Mouse (Mus musculus) urinary bladder, adult 2 months (tissue): ENCODE measurements around the gene Ces4a. TPM values are rescaled to one million over a fixed set of nuclear protein-coding genes. Genes with fewer than 3 reads are reported as not detected.
"Not testable (repeated sequence)": the region's sequence is repeated elsewhere in the genome, so short reads cannot be mapped to it uniquely, and the experiment has no call there.

ENCODE experiments used
- DNase-seq: peaks from one replicate; pipeline ENCODE4 v3.0.0; 2022; ENCODE audit warnings: low spot score
- polyA plus RNA-seq: library from polyadenylated mRNA; depleted of rRNA; stranded (reverse); fragments of >200 nt; gene quantifications from 2 replicates; pipeline ENCODE4 v1.2.3, GENCODE M21; 2012; rRNA removed

The Ces4a gene
- polyA plus RNA-seq, 1 experiment = not detected

- no peak for DNase-seq
Observed at GRCm38 (mm10) chr8:105170041-105170380, 38.4 kb downstream of the Ces4a start.

DNA sequence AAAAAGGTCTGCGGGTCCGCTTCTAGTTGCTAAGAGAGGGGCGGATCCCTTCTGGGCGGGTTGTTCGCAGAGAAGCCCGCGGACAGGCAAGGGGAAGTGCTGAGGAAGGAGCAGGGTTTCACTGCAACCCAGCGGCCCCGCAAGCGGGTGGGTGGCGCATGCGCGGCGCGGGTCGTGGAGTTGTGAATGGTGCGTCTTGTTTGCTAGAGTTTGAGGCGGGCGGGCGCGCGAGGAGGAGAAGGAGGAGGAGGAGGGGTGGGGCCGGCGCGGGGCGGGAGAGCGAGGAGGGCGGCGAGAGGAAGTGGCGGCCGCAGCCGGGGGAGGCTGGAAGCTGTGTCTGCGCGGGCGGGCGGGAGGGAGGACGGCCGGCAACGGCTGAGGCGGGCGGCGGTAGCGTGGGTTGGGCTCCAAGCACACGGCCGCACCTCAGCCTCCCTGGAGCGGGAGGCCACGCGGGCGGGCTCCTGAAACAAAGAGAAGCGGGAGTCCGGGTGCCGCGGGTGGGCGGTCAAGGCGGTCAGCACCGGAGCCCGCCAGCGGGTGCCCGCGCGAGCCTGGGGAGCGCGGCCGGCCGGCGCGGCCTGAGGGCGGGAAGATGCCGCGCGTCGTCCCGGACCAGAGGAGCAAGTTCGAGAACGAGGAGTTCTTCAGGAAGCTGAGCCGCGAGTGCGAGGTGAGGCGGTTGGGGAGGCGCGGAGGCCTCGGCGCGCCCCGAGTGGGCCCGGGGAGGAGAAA is 38.9 kb downstream of the Ces4a start, which contains the start of gene Cbfb:
Gene Cbfb (plus strand): TSS at position 294 of the 735 bp plus-strand sequence.
- peak; percentile 91 for DNase-seq

DNA sequence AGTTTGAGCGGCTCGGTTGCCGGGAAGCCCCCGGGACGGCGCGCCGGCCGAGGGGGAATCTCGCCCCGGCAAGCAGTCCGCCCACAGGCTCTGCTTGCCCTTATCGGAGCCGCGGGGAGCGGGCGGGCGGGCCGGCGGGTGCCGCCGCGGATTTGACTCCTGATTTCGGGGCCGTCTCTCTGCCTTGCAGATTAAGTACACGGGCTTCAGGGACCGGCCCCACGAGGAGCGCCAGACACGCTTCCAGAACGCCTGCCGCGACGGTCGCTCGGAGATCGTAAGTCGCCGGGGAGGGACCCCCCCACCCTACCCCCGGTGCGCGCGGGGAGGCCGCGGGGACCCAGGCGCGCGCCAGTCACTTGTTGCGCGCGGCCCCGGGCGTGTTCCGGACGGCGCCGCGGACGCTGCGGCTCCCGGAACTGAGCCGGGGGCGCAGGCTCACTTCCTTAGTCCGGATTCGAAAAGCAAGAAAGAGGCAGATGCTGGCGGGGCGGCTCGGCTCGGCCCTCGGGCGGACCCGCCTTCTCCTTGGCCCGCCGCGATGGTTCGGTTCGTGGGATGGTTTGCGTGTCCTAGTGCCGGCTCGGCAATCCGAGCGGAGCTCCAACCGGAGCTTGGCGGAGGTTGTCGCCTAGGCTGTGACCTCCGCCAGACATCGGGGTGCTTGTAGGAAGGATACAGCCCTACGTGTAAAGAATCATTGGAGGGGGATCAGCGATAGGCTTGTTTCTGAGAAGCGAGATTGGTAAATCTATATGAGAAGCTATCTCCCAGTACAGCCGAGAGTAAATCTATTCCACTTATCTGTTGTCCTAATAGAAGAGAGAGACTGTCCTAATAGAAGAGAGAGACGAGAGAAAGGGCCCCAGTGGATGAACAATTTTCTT is 39.8 kb downstream of the Ces4a start:
- DNase-seq = peak; percentile 62

DNA sequence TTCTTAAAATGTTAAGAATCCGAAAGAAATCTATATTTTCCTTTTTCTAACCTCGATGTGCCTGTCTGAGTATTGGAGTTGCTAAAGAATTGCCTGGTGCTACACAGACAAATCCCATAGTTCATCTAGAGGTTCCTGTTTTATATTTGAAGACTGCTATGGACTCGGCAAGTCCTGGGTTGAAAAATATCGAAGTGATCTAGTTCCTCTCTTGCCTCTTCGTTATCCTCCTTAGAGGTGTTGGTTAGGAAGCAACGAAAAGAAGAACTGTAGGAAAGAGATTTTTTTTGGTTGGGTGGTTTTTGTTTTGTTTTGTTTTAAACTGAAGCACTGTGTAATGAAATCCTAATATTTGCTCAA is 40.4 kb downstream of the Ces4a start:
- DNase-seq = no peak

GRCm38 (mm10) chr8:105175287-105175686 is 43.7 kb downstream of the Ces4a start:
- DNase-seq = not testable (repeated sequence)

GRCm38 (mm10) chr8:105178211-105178800 is 46.7 kb downstream of the Ces4a start:
- DNase-seq = no peak

DNA sequence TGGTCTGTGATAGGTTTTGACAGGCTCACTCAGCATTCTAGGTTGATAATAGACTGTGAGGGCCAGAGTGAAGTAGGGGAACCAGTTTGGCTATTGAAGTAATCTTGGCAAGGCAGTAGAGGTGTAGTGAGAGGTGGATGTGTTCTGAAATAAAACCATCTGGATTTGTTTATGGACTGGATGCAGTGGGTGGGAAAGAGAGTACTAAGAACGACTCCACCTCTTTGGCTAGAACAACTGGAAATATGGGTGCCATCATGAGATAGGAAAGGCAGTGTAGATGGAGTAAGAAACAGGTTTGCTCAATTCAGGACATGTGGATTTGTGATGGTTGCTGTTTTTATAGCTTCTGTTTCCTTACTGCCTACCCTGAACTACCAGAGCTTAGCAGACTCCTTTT is 50.6 kb downstream of the Ces4a start:
- no peak for DNase-seq

DNA sequence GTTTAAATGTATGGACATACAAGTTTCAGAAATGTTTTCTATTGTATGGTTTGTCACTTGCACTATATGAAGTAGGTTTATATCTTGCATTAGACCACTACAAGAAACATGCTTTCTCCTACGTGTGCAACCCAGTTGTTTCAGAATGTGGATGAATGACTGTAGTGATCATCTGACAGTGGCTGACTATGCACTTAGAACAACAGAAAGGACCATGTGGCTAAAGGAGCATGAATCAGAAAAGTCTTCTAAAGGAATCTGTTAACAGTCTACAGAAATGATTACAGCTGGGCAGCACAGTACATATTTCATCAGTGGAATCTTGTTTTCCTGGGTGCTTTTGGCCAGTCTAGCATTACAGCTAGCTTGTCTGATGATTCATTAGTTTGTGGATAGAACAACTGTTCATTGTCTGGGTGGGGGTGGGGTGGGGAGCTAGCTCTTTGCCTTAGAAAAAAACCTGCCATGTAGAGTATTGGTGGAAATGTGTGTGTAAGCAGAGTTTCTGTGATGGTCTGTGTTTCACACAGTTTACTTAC is 54.9 kb downstream of the Ces4a start:
- DNase-seq = no peak

DNA sequence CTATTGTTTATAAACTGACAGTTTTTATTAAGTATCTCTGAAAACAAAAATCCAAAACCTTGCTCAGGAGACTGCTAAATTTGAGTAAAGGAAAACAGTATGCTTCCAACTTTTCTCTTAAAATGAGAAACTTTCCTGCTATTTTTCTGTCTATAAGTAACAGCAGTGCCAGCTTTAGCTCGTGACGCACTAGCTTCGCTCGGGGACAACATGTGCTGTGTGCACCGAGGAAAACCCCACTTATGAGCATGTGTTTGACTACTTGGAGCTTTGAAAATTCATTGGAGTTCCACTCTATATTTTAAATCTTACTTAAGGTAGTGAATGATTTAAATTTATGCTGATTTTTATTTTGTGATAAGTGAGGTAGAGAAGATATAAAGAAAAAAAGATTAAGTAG is 60.6 kb downstream of the Ces4a start:
- DNase-seq = no peak

Other genes with a start within 250 kb of the Ces4a start
- 3.8 and 4.0 TPM in 2 replicates for gene Ces2e, start 205.5 kb upstream of the Ces4a start, polyA plus RNA-seq
- 2.2 and 2.5 TPM in 2 replicates for gene Ces2f, start 184.4 kb upstream of the Ces4a start, polyA plus RNA-seq
- gene Ces2g, start 170.1 kb upstream of the Ces4a start, polyA plus RNA-seq = 26.0 and 32.8 TPM in 2 replicates
- not detected in 2 replicates for gene Ces2h, start 130.9 kb upstream of the Ces4a start, polyA plus RNA-seq
- 0.04 TPM in 1 of 2 replicates, not detected in the other for gene Ces3a, start 83.2 kb upstream of the Ces4a start, polyA plus RNA-seq
- not detected in 2 replicates for gene Ces3b, start 48.0 kb upstream of the Ces4a start, polyA plus RNA-seq
- gene Cbfb, start 38.9 kb downstream of the Ces4a start, polyA plus RNA-seq = 28.0 and 30.1 TPM in 2 replicates
- 25.3 and 28.5 TPM in 2 replicates for gene D230025D16Rik, start 93.3 kb downstream of the Ces4a start, polyA plus RNA-seq
- gene B3gnt9, start 123.4 kb downstream of the Ces4a start, polyA plus RNA-seq = 34.1 and 34.5 TPM in 2 replicates
- gene Tradd, start 132.8 kb downstream of the Ces4a start, polyA plus RNA-seq = 15.1 and 15.8 TPM in 2 replicates
- gene Fbxl8, start 132.8 kb downstream of the Ces4a start, polyA plus RNA-seq = 9.1 and 9.5 TPM in 2 replicates
- 4.8 TPM in 2 replicates for gene Hsf4, start 138.0 kb downstream of the Ces4a start, polyA plus RNA-seq
- gene Nol3, start 144.3 kb downstream of the Ces4a start, polyA plus RNA-seq = 2.8 and 4.0 TPM in 2 replicates
- gene 4931428F04Rik, start 158.1 kb downstream of the Ces4a start, polyA plus RNA-seq = 2.7 and 2.9 TPM in 2 replicates
- gene Exoc3l, start 164.3 kb downstream of the Ces4a start, polyA plus RNA-seq = 4.3 and 4.5 TPM in 2 replicates
- gene E2f4, start 165.9 kb downstream of the Ces4a start, polyA plus RNA-seq = 59.3 and 75.5 TPM in 2 replicates
- gene Elmo3, start 173.8 kb downstream of the Ces4a start, polyA plus RNA-seq = 25.2 and 29.0 TPM in 2 replicates
- 3.9 and 6.1 TPM in 2 replicates for gene Lrrc29, start 194.5 kb downstream of the Ces4a start, polyA plus RNA-seq
- 72.7 and 103 TPM in 2 replicates for gene Tmem208, start 194.6 kb downstream of the Ces4a start, polyA plus RNA-seq
- 17.0 and 18.4 TPM in 2 replicates for gene Fhod1, start 216.2 kb downstream of the Ces4a start, polyA plus RNA-seq
- 2.6 and 3.4 TPM in 2 replicates for gene Slc9a5, start 217.0 kb downstream of the Ces4a start, polyA plus RNA-seq
- 0.25 and 0.50 TPM in 2 replicates for gene Plekhg4, start 241.5 kb downstream of the Ces4a start, polyA plus RNA-seq